Mouse (Mus musculus) limb, embryonic 14.5 days (tissue): ENCODE measurements at regions not wholly inside any gene's neighbourhood (a gene's known extent, or its start where the extent isn't known, plus 50 kb on each side); places are given as distances from the start of the nearest gene placed in this dataset.

Experiments used
- ATAC-seq: fragments of 200-750 bp; cut with Nextera tagmentation; 2 replicates; pipeline ENCODE4 v1.8.0; 2017; ENCODE audit warnings: low read depth, moderate number of reproducible peaks, moderate TSS enrichment; ENCODE audit not compliant: low FRiP score
- DNase-seq: peaks from one replicate; pipeline ENCODE4 v3.0.0-alpha.2; 2015; ENCODE audit warnings: low spot score
- H3K27ac ChIP-seq: fragments of 300-500 bp; sonication (generic); replicated peaks from 2 replicates; pipeline ENCODE4 v1.5.1; 2014; ENCODE audit warnings: low read depth, mild to moderate bottlenecking, low read length, moderate library complexity, mixed read lengths
- H3K27me3 ChIP-seq: fragments of 300-500 bp; sonication (generic); 2 replicates; pipeline ENCODE4 v1.6.1; 2014; ENCODE audit warnings: low read length, mixed read lengths; ENCODE audit not compliant: control insufficient read depth, insufficient read depth
- H3K36me3 ChIP-seq: fragments of 300-500 bp; sonication (generic); 2 replicates; pipeline ENCODE4 v1.6.1; 2014; ENCODE audit warnings: mild to moderate bottlenecking, low read length, moderate library complexity, mixed read lengths; ENCODE audit not compliant: control insufficient read depth, insufficient read depth
- H3K4me1 ChIP-seq: fragments of 300-500 bp; sonication (generic); 2 replicates; pipeline ENCODE4 v1.6.1; 2014; ENCODE audit warnings: antibody characterized with exemption, low read length, mixed read lengths; ENCODE audit not compliant: control insufficient read depth, insufficient read depth
- H3K4me2 ChIP-seq: fragments of 300-500 bp; sonication (generic); replicated peaks from 2 replicates; pipeline ENCODE4 v1.6.1; 2014; ENCODE audit warnings: low read depth, mild to moderate bottlenecking, low read length, moderate library complexity; ENCODE audit not compliant: severe bottlenecking
- H3K4me3 ChIP-seq: fragments of 300-500 bp; sonication (generic); replicated peaks from 2 replicates; pipeline ENCODE4 v1.5.1; 2014; ENCODE audit warnings: low read length
- H3K9ac ChIP-seq: fragments of 300-500 bp; sonication (generic); 2 replicates; pipeline ENCODE4 v1.6.1; 2014; ENCODE audit warnings: mild to moderate bottlenecking, low read depth, low read length, moderate library complexity; ENCODE audit not compliant: severe bottlenecking
- H3K9me3 ChIP-seq: fragments of 300-500 bp; sonication (generic); 2 replicates; pipeline ENCODE4 v1.6.1; 2016; ENCODE audit warnings: low read length; ENCODE audit not compliant: control insufficient read depth
- POLR2A ChIP-seq: fragments of 200-500 bp; IDR thresholded peaks from 2 replicates; pipeline ENCODE4 v1.8.0; 2012; ENCODE audit warnings: inconsistent platforms, mild to moderate bottlenecking, moderate library complexity, borderline replicate concordance; ENCODE audit not compliant: insufficient read depth, insufficient read length; ENCODE audit errors: extremely low read depth
- WGBS: fragments of 180-500 bp; shearing (Covaris S2); extraction: QIAGEN DNeasy Blood & Tissue Kit; methylation state at CpG from one replicate; pipeline ENCODE4 v1.1.7; 2014; 5-methylcytosine and 5-hydroxymethylcytosine counted together

DNA sequence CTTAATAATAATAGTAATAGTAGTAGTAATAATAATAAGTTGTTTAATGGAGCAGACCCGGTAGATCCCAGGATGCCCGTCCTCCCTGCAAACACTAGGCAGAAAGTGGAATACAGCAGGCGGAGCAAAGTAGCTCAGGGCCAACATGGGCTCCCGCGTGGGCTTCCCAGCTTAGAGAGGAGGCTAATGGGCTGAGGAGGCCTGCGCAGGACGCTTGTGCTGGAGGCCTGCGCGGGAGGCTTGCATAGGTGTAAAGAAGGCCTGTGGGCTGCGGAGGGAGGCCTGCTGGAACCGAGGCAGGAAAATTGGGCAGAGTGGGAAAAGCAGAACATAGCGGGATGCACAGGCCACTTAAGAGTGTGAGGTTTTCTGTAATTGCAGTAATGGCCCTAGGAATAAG is 365.4 kb downstream of the Etnk1 start:
- ATAC-seq (no peak), DNase-seq (no peak)
- H3K9me3 ChIP-seq: peaks cover 3% of the 10 kb centered on the region; the same call in 1 of the 2 replicates
- H3K9ac ChIP-seq: no peak overlapping the region
- peak overlapping the region; percentile 81 for H3K27ac ChIP-seq
- H3K36me3 ChIP-seq: no peaks in the 10 kb centered on the region
- no peak overlapping the region for H3K4me2 ChIP-seq
- no peak for TF ChIP-seq POLR2A
- H3K4me1 ChIP-seq: peaks cover 28% of the 10 kb centered on the region
- WGBS: 84% methylated on average over 12 of the region's 12 CpGs
- no peak overlapping the region for H3K4me3 ChIP-seq
- no peaks in the 10 kb centered on the region for H3K27me3 ChIP-seq

DNA sequence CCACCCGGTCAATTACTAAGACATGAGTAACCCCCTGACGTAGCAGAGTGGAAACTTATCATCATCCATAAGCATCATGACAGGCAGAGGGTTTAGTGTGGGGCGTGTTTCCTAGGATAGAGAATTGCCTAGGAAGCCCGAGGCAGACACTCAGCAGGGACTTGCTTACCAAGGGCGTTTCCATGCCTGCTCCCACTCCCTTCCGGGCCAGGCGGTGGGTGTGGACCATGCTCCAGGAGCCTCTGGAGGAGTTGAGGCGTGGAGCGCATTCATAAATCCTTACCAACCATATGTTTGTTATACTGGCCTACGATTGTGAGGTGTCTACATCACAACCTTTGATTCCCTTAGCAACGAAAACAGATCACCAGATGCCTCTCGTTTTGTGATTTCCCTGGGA is 368.2 kb downstream of the Etnk1 start:
- Histone ChIP-seq H3K27ac (no peak overlapping the region), H3K36me3 (no peaks in the 10 kb centered on the region), H3K4me3 (no peak overlapping the region), H3K27me3 (no peaks in the 10 kb centered on the region), H3K4me2 (no peak overlapping the region), H3K9ac (no peak overlapping the region), H3K9me3 (no peaks in the 10 kb centered on the region), H3K4me1 (peaks cover 23% of the 10 kb centered on the region)
- no peak for TF ChIP-seq POLR2A
- DNase-seq (peak; percentile 4), ATAC-seq (no peak)
- WGBS: 57% methylated on average over 12 of the region's 12 CpGs

DNA sequence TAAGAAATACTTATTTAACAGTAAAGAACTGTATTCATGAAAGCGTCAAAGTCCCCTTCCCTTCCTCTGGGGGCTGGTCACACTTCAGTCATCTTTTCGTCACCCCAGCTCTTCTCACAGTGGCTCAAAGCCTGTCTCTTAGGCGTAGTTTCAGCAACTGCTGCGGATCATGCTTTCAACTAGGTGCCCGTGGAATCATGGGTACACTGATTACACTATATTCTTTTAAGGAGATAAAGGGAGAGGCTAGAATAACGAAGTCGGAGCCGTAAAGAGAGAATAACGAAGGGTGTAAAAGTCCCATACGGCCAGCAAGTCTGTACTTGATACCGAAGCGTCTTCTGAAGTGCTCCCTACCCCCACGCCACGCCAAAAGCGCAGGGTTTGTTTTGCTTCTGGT is 368.7 kb downstream of the Etnk1 start:
- Histone ChIP-seq H3K27ac (no peak overlapping the region), H3K27me3 (no peaks in the 10 kb centered on the region), H3K9ac (no peak overlapping the region), H3K4me2 (no peak overlapping the region), H3K36me3 (no peaks in the 10 kb centered on the region), H3K9me3 (no peaks in the 10 kb centered on the region), H3K4me1 (peaks cover 18% of the 10 kb centered on the region), H3K4me3 (no peak overlapping the region)
- ATAC-seq (no peak), DNase-seq (no peak)
- 67% methylated on average over 15 of the region's 15 CpGs for WGBS
- no peak for TF ChIP-seq POLR2A

DNA sequence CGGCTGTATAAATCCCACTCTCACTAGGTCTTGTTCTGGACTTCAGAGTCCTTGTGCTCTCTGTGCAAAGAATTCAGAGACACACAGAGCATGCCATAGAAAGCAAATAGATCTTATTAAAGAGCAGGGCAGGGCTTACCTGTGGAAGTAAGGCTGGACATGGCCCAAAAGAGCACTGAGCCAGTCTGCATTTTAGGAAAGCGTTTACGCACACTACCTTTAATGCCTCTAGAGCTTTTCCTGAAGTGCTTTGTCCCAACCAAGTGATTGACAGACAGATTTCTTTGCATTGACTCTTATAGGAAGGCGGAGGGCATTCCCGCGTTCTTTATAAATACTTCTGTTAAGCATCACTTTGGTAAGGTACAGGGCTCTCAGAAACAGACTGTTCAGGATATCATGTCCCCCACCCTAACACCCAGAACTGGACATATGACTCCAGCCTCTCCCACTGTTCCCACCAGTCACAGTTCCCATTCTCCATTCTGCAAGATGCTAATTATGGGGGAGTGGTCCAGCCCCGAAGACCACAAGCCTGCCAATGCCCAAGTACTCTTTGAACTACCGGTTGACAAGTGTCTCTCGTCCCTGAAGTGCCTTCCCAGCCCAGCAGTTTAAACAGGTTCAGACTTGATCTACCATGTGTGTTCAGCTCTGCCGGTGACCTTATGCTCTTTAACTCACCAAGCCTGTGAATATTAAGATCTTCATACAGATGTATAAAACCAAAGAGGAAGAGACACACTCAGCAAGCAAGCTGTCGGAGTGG is 369.7 kb downstream of the Etnk1 start:
- Histone ChIP-seq H3K4me2 (no peak overlapping the region), H3K4me1 (peaks cover 8% of the 10 kb centered on the region), H3K9me3 (no peaks in the 10 kb centered on the region), H3K27me3 (no peaks in the 10 kb centered on the region), H3K36me3 (no peaks in the 10 kb centered on the region), H3K9ac (no peak overlapping the region), H3K4me3 (no peak overlapping the region), H3K27ac (no peak overlapping the region)
- ATAC-seq: no peak
- TF ChIP-seq POLR2A: no peak
- no peak for DNase-seq
- WGBS: 85% methylated on average over 11 of the region's 11 CpGs

DNA sequence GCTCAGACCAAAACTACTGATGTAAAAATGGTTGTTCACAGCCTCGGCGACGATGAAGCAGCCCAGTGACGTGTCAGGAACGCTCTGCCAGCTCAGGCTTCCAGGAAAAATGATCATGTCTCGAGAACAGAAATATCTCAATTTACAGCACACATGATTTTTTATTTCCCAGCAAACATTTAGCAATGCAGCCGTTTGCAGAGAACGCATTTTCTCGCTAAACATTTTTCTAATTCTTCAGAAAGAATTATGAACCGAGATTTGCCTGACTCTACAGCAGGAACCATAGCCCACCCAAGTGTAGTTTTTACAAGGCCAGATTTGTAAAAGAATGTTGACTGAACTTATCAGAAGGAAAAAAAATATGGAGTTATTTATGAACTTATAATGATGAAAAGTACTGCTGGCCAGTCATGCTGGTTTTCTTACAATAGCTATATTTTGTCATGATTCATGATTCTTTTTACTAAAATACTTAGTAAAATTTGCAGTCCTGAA is 380.4 kb downstream of the Etnk1 start:
- Histone ChIP-seq H3K9ac (no peak overlapping the region), H3K27me3 (no peaks in the 10 kb centered on the region), H3K36me3 (no peaks in the 10 kb centered on the region), H3K4me3 (no peak overlapping the region), H3K9me3 (no peaks in the 10 kb centered on the region), H3K4me1 (no peaks in the 10 kb centered on the region), H3K4me2 (no peak overlapping the region), H3K27ac (no peak overlapping the region)
- DNase-seq (no peak), ATAC-seq (no peak)
- WGBS: 65% methylated on average over 10 of the region's 10 CpGs
- no peak for TF ChIP-seq POLR2A
